Mouse (Mus musculus) ES-Bruce4 (cell line): Measurements from ENCODE around the gene Wdr90.

ENCODE experiments used
- CTCF ChIP-seq: IDR thresholded peaks from one replicate; pipeline ENCODE4 v1.8.1; 2011; ENCODE audit warnings: low read depth, low read length
- EP300 ChIP-seq: IDR thresholded peaks from 2 replicates; pipeline ENCODE4 v1.6.1; 2011; ENCODE audit warnings: low read depth, low read length; ENCODE audit not compliant: insufficient read depth

GRCm38 (mm10) chr17:25895415-25895814, 34.1 kb upstream of the Wdr90 start:
- no peak for TF ChIP-seq EP300
- TF ChIP-seq CTCF = no peak
